Mouse (Mus musculus) spleen, adult 2 months (tissue): ENCODE data around the gene Cdca3.

ENCODE experiments used
- CTCF ChIP-seq: fragments of 200-500 bp; IDR thresholded peaks from 2 replicates; pipeline ENCODE4 v1.5.1; 2011; ENCODE audit warnings: mild to moderate bottlenecking, inconsistent platforms; ENCODE audit not compliant: insufficient read depth, insufficient read length, insufficient replicate concordance; ENCODE audit errors: extremely low read depth
- POLR2A ChIP-seq: fragments of 200-500 bp; IDR thresholded peaks from 2 replicates; pipeline ENCODE4 v1.6.1; 2011; ENCODE audit warnings: low read depth, low read length, inconsistent platforms

DNA sequence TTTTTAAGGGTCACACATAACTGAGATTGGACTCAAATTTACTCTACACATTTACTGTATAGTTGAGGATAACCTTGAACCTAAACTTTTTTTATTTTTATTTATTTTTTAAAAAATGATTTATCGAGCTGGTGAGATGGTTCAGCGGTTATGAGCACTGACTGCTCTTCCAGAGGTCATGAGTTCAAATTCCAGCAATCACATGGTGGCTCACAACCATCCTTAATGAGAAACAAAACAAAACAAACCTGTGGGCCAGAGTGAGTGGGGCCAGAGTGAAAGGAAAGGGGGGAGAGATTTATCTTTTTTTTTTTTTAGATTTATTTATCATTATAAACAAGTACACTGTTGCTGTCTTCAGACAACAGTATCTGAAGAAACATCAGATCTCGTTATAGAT lies 37.4 kb upstream of the Cdca3 start:
- TF ChIP-seq CTCF (no peak), POLR2A (no peak)
